Mouse (Mus musculus) intestine, embryonic 16.5 days (tissue): ENCODE data around the gene S1pr5. TPM values are rescaled to one million over a fixed set of nuclear protein-coding genes. Genes with fewer than 3 reads are reported as not detected.
"Not testable (repeated sequence)": the region's sequence is repeated elsewhere in the genome, so short reads cannot be mapped to it uniquely, and the experiment has no call there.

Experiments used
- ATAC-seq: fragments of 200-750 bp; cut with Nextera tagmentation; 2 replicates; pipeline ENCODE4 v1.8.0; 2017; ENCODE audit warnings: moderate TSS enrichment, moderate library complexity
- H3K27ac ChIP-seq: fragments of 300-500 bp; sonication (generic); 2 replicates; pipeline ENCODE4 v1.5.1; 2014; ENCODE audit warnings: mild to moderate bottlenecking, low read length
- H3K27me3 ChIP-seq: fragments of 300-500 bp; sonication (generic); replicated peaks from 2 replicates; pipeline ENCODE4 v1.6.1; 2014; ENCODE audit warnings: low read length, control low read depth, mixed read lengths; ENCODE audit not compliant: control insufficient read depth, insufficient read depth
- H3K36me3 ChIP-seq: fragments of 300-500 bp; sonication (generic); 2 replicates; pipeline ENCODE4 v1.6.1; 2014; ENCODE audit warnings: low read length, control low read depth; ENCODE audit not compliant: control insufficient read depth, insufficient read depth
- H3K4me1 ChIP-seq: fragments of 300-500 bp; sonication (generic); 2 replicates; pipeline ENCODE4 v1.6.1; 2014; ENCODE audit warnings: low read length, control low read depth, mixed read lengths; ENCODE audit not compliant: control insufficient read depth, insufficient read depth
- H3K4me2 ChIP-seq: fragments of 300-500 bp; sonication (generic); 2 replicates; pipeline ENCODE4 v1.6.1; 2014; ENCODE audit warnings: low read depth, low read length, control low read depth
- H3K4me3 ChIP-seq: fragments of 300-500 bp; sonication (generic); 2 replicates; pipeline ENCODE4 v1.5.1; 2014; ENCODE audit warnings: mild to moderate bottlenecking, low read length
- H3K9ac ChIP-seq: fragments of 300-500 bp; sonication (generic); 2 replicates; pipeline ENCODE4 v1.6.1; 2014; ENCODE audit warnings: low read depth, low read length
- H3K9me3 ChIP-seq: fragments of 300-500 bp; sonication (generic); 2 replicates; pipeline ENCODE4 v1.6.1; 2016; ENCODE audit warnings: low read length, control low read depth; ENCODE audit not compliant: control insufficient read depth
- WGBS: fragments of 180-500 bp; shearing (Covaris S2); extraction: QIAGEN DNeasy Blood & Tissue Kit; methylation state at CpG from one replicate; pipeline ENCODE4 v1.1.7; 2014; 5-methylcytosine and 5-hydroxymethylcytosine counted together
- polyA plus RNA-seq: library from polyadenylated mRNA; unstranded; fragments of >200 nt; fragmentation: Nextera tagmentation; extraction: Ambion mirVana; gene quantifications from 2 replicates; pipeline ENCODE4 v1.2.1, GENCODE M21; 2015

The S1pr5 gene
- polyA plus RNA-seq, 1 experiment from 2014 or later, result 0.06 TPM

DNA sequence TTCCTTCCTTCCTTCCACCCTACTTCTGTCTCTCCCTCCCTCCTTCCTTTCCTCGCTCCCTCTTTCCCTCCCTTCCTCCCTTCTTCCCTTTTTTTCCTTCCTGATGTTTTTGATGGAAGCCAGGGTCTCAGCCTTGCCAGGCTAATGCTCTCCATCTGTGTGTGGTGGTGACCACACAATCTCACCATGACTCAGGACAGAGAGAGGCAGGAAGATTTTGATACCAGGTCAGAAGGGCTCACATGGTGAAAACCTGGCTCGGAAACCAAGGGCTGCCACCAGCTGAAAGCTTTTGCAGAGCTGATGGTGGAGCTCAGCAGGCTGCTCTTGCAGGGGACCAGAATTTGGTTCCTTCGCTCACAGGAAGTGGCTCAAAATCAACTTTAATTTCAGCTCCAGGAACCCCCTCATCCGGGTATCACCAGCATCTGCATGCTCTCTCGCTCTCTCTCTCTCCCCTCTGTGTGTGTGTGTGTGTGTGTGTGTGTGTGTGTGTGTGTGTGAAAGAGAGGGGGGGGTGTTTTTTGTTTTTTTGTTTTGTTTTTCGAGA is 12.3 kb upstream of the S1pr5 start:
- Histone ChIP-seq H3K27me3 (no peaks in the 10 kb centered on the region; the same call in 1 of the 2 replicates), H3K27ac (no peak overlapping the region), H3K4me3 (no peak overlapping the region), H3K9ac (no peak overlapping the region), H3K9me3 (no peaks in the 10 kb centered on the region), H3K36me3 (no peaks in the 10 kb centered on the region), H3K4me2 (no peak overlapping the region), H3K4me1 (peaks cover 16% of the 10 kb centered on the region)
- no peak for ATAC-seq
- 79% methylated on average over 6 of the region's 6 CpGs for WGBS

DNA sequence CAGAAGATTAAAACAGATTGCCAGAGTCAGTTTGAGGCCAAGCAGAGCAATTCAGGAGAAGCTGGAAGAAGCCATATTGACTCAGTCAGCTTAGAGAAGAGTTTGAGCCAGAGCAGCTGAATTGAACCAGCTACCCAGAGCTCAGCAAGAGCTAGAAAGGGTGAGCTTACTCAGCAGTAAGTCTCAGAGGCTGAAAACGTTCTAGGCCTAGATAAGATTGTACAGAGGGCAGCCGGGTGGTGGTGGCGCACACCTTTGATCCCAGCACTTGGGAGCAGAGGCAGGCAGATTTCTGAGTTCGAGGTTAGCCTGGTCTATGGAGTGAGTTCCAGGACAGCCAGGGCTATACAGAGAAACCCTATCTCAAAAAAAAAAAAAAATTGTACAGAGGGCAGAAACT is 8.1 kb upstream of the S1pr5 start:
- not testable (repeated sequence) for H3K9me3 ChIP-seq, ATAC-seq, H3K4me1 ChIP-seq, H3K4me3 ChIP-seq, H3K9ac ChIP-seq, H3K27me3 ChIP-seq, H3K36me3 ChIP-seq, H3K4me2 ChIP-seq, H3K27ac ChIP-seq
- 78% methylated on average over 4 of the region's 4 CpGs for WGBS

DNA sequence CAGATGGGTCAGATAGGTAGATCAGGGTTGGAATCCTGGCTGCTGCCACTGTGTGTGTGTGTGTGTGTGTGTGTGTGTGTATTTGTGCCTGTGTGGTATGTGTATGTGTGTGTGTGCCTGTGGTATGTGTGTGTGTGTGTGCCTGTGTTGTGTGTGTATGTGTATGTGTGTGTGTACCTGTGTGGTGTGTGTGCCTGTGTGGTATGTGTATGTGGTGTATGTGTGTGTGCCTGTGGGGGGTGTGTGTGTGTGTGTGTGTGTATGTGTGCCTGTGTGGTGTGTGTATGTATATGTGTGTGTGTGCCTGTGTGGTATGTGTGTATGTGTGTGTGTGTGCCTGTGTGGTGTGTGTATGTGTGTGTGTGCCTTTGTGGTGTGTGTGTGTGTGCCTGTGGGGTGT is 6.4 kb upstream of the S1pr5 start:
- H3K9me3 ChIP-seq, result no peaks in the 10 kb centered on the region
- H3K4me1 ChIP-seq, result peaks cover 4% of the 10 kb centered on the region; the same call in 1 of the 2 replicates
- H3K27me3 ChIP-seq, result peaks cover 15% of the 10 kb centered on the region
- H3K36me3 ChIP-seq, result no peaks in the 10 kb centered on the region
- H3K27ac ChIP-seq, result no peak overlapping the region
- no peak for ATAC-seq
- no peak overlapping the region for H3K4me2 ChIP-seq
- H3K4me3 ChIP-seq, result no peak overlapping the region
- no peak overlapping the region for H3K9ac ChIP-seq

DNA sequence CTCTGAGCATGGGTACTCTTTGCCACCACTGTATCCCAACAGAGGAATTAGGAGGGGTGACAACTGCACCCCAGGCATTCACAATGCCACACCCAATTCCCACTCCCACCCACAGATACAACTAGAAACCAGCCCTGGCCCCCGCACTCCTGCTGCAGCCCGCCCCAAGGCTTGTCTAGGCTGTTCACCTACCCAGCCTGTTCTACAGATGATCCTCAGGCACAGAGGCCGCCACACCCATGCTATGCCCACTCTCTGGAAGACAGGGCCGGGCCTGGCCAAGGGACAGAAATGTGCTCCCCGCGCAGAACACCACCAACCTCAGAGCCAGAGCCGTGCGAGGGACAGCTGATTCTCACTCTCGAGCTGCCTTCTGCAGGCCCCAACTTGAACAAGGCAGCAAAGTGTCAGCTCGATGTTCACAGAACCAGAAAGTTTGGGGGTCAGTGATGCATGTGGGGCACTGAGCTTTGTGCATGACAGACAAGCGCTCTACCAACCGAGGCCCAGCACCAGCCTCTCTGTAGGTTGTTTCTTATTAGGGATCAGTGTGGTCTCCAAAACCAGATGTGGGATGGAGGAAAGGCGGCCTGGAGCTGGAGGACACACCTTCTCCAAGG is 3.0 kb upstream of the S1pr5 start:
- Histone ChIP-seq H3K36me3 (no peaks in the 10 kb centered on the region), H3K4me2 (no peak overlapping the region), H3K27me3 (peaks cover 43% of the 10 kb centered on the region), H3K9me3 (no peaks in the 10 kb centered on the region), H3K9ac (no peak overlapping the region), H3K4me3 (no peak overlapping the region), H3K4me1 (peaks cover 10% of the 10 kb centered on the region), H3K27ac (no peak overlapping the region)
- no peak for ATAC-seq
- WGBS, result 59% methylated on average over 13 of the region's 13 CpGs

DNA sequence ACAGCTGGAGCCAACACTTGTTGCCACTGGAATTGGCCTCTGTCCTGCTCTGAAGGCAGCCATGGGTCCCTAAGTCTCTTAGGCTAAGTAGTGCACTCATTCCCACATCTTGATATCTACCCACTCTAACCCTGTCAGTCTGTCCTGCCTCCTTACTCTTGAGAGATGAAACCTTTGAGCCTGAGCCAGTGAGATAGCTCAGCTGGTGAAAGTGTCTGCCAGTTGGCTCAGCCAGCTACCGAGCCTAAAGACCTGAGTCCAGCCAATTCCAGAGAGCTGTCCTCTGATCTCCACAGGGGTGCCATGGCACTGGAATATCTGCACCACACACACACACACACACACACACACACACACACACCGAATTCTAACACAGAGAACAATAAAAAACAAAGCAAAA is 2.3 kb upstream of the S1pr5 start:
- H3K4me3 ChIP-seq, result no peak overlapping the region
- peaks cover 10% of the 10 kb centered on the region for H3K4me1 ChIP-seq
- no peak for ATAC-seq
- 45% methylated on average over 2 of the region's 2 CpGs for WGBS
- H3K9me3 ChIP-seq, result no peaks in the 10 kb centered on the region
- H3K4me2 ChIP-seq, result no peak overlapping the region
- no peak overlapping the region for H3K27ac ChIP-seq
- H3K9ac ChIP-seq, result no peak overlapping the region
- no peaks in the 10 kb centered on the region for H3K36me3 ChIP-seq
- H3K27me3 ChIP-seq, result peaks cover 47% of the 10 kb centered on the region

DNA sequence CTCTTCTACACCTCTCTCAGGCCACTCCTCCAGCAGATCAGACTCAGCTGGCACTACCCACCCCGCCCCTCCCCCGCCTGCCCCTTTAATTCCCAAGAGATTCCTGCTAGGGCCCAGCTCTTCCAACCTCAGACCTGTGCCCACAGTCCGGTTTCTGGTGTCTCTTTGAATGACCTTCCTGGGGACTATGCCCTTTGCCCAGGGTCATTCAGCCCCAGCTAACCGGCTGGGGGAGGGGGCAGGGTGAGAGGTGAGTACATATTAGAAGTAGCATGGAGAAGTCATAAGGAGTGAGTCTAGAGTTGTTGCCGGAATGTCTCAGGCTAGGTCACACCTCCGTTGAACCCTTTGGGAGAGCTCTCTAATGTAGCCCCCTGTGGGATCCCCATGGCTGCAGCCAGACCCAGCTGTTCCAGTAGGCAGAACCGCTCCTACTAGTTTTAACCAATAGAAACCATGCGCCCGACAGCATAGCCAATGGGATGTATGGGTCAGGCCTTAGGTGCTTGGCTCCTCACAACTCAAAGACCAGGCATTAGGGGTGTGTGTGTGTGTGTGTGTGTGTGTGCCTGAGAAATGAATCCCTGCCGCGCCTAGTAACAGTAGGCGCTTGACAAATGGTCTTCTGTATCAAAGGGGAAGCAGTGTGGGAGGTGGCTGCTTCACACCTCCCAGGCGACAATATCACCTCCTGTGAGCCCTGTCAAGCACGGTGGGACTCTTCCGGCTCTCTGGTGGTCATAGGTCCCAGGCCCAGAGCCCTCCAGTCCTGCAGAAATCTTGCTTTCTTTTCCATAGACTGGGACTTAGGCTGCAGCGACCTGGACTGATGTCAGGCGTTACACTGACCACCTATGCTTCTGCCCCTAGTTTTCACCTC is 1.6 kb upstream of the S1pr5 start:
- Histone ChIP-seq H3K4me3 (no peak overlapping the region), H3K9ac (no peak overlapping the region), H3K27me3 (peaks cover 53% of the 10 kb centered on the region), H3K4me1 (peaks cover 15% of the 10 kb centered on the region), H3K9me3 (no peaks in the 10 kb centered on the region), H3K27ac (no peak overlapping the region), H3K4me2 (no peak overlapping the region), H3K36me3 (no peaks in the 10 kb centered on the region)
- WGBS, result 19% methylated on average over 17 of the region's 17 CpGs
- ATAC-seq, result peak; percentile 35; the same call in 1 of the 2 replicates

DNA sequence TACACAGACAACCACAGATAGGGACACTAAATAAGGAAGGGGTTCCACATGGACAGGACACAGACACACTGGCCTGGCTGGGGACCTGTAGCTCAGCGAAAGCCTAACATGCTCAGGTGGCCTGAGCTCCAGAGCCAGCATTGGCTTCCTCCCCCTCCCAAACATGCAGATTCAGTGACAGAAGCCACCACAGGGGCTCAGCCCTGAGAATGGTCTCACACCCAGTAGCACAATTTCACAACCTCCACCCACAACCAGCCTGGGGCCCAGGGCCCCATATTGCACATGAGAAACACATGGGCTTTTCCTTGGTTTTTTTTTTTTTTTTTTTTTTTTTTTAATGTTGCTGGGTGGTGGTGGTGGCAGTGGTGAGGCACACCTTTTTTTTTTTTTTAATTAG is 1.9 kb downstream of the S1pr5 start:
- Histone ChIP-seq H3K4me1 (peaks cover 26% of the 10 kb centered on the region), H3K4me3 (no peak overlapping the region), H3K9ac (no peak overlapping the region; the same call in 1 of the 2 replicates), H3K36me3 (no peaks in the 10 kb centered on the region), H3K27me3 (peaks cover 72% of the 10 kb centered on the region), H3K4me2 (no peak overlapping the region), H3K27ac (no peak overlapping the region), H3K9me3 (peaks cover 3% of the 10 kb centered on the region)
- ATAC-seq, result no peak
- WGBS, result 88% methylated on average over 1 of the region's 1 CpGs

DNA sequence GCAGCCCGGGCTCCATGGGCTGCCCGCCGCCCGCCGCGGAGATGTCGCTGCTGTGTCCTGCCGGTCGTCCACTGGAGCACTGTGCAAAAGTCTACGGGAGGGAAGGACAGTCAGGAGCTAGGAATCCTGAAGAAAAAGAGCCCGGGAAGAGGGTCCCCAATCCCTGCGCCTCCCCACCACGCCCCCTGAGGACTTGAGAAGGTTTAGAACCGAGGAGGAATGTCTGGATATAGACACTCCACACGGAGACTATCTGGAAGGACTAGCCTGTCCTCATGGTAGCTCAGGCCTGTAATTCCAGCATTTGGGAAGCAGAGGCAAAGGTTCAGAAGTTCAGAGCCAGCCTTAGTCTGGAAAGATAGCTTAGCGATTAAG is 3.1 kb downstream of the S1pr5 start:
- Histone ChIP-seq H3K9me3 (peaks cover 3% of the 10 kb centered on the region), H3K9ac (peak overlapping the region; percentile 57), H3K36me3 (no peaks in the 10 kb centered on the region), H3K27me3 (peaks cover 62% of the 10 kb centered on the region), H3K4me1 (peaks cover 26% of the 10 kb centered on the region), H3K27ac (no peak overlapping the region), H3K4me3 (peak overlapping the region; percentile 54), H3K4me2 (peak overlapping the region; percentile 93)
- 3% methylated on average over 16 of the region's 16 CpGs for WGBS
- peak; percentile 10; the same call in 1 of the 2 replicates for ATAC-seq

DNA sequence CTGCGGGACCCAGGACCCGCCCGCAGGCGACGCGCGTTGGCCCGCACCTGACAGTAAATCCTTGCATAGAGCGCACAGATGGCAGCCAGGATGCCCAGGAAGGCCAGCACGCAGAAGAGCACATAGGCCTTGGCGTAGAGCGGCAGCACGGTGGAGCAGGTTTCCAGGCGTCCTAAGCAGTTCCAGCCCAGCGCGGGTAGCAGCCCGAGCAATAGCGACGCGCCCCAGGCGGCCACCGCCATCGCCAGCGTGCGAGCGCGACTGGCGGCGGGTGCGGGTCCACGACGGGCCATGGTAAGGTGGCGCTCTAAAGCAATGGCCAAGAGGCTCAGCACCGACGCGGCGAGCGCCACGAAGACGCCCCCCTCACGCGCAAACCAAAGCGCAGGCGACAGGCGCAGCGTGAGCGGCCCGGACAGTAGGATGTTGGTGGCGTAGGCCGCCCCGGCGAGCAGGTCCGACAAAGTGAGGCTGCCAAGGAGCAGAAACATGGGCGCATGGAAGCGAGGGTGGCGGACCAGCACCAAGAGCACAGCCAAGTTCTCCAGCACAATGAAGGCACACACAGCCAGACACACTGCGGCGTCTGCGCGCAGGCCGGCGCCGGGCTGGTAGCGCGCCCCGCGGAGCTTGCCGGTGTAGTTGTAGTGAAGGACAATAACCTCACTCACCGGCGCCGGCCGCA is 3.7 kb downstream of the S1pr5 start:
- H3K27me3 ChIP-seq, result peaks cover 57% of the 10 kb centered on the region
- peak overlapping the region; percentile 54 for H3K4me3 ChIP-seq
- H3K36me3 ChIP-seq, result no peaks in the 10 kb centered on the region
- peak overlapping the region; percentile 57 for H3K9ac ChIP-seq
- WGBS, result 1% methylated on average over 72 of the region's 72 CpGs
- ATAC-seq, result peak; percentile 27
- H3K9me3 ChIP-seq, result peaks cover 3% of the 10 kb centered on the region
- H3K27ac ChIP-seq, result no peak overlapping the region
- H3K4me2 ChIP-seq, result peak overlapping the region; percentile 93
- H3K4me1 ChIP-seq, result peaks cover 21% of the 10 kb centered on the region
